Mouse (Mus musculus) CD4-positive, CD25-positive, alpha-beta regulatory T cell, adult 2 months (primary cell): ENCODE data around the gene Phc1.
"Not testable (repeated sequence)": the region's sequence is repeated elsewhere in the genome, so short reads cannot be mapped to it uniquely, and the experiment has no call there.

ENCODE experiments used
- DNase-seq: peaks from one replicate; pipeline ENCODE4 v3.0.0-alpha.2; 2012; ENCODE audit warnings: low read depth, low spot score

Phc1 gene

GRCm38 (mm10) chr6:122340349-122341000 lies at the start of gene Phc1:
TSS of gene Phc1 (minus strand) at chr6:122340561.
- peak; percentile 75 for DNase-seq

- DNase-seq, result not testable (repeated sequence)
Observed at GRCm38 (mm10) chr6:122389986-122390385, 49.6 kb upstream of the Phc1 start.

DNA sequence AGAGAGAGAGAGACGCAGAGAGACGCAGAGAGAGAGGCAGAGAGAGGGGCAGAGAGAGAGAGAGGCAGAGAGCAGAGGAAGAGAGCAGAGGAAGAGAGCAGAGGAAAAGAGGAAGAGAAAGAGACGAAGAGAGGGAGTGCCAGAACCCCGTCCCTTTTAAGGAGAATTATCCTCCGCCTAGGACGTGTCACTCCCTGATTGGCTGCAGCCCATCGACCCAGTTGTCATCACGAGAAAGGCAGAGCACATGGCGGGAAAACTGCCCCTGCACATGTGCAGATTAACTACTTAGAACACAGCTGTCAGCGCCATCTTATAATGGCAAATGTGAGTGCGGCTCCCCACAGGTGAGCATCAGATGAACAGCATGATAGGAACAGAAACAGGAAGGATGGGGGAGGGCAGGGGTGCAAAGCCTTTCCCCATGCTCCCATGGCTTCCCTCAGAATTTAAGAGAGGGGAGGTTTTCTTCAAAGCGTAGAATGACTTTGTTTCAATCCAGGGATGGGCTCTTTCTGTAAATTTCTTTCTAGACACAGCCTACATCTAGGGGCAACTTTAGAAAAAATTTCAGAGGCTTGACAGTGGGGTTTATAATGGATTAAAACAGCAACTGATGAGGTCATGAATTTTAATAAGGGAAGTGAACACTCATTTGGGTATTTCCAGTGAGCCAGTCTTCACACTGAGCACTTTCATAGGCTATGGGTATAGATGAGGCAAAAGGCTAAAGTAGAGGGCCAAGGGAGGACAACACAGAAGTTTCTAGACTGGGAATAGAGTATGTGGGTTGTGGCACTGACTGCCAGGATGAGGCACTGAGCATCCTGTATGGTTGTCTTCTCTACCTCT lies 47.0 kb upstream of the Phc1 start:
- DNase-seq, result peak; percentile 19

DNA sequence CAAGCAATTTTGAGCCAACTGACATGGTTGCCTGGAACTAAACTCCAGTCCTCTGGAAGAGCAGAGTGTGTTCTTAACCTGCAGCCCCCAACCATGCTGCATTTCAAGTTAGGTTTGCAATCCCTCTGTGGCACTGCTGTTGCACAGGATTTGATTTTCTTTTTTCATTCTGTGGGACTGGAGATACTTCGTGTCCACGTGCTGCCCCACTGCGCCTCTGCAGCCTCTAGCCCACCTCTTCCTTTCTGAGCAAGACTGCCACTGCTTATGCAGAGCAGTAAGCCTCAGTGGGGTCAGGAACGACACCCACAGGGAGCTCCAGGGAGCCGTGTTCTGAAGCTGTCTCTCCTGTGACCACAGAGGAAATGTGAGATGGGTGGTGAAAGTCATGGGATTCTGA lies 45.4 kb upstream of the Phc1 start:
- DNase-seq, result no peak

DNA sequence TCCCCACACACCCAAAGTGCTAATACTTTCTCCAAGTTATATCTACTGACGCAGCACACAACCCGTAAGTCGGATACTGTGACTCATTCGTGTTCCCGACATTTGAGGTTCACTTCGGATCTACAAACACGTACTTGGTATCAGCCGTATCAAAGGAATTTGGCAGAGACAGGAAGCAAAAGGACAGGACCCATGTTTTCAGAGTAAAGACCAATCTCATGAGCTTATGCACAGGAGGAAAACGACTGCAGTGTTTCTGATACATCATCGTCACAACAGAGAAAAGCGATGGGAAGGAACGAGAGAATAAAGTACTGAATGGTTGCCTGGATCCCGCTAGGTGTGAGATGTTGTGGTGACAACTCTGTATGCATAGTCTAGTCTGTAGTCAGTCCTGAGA lies 44.5 kb upstream of the Phc1 start:
- no peak for DNase-seq

DNA sequence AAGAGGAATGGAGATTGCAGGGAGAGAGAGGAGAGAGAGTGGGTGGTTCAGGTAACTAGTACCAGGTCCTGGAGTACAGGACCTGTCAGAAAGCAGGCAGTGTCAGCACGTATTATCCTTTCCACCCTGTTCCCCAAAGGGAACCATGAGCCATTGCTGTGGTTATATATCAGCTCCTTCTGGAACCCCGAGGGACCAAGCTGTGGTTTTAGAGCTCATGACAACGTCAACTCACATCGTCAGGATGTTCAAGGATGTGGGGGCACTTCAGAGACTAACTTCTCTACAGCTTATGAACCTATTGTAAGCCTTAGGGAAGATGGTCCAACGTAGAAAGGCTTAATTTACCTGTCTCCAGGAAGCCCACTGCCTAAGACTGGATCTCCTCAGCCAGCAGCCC lies 42.9 kb upstream of the Phc1 start:
- DNase-seq, result no peak

DNA sequence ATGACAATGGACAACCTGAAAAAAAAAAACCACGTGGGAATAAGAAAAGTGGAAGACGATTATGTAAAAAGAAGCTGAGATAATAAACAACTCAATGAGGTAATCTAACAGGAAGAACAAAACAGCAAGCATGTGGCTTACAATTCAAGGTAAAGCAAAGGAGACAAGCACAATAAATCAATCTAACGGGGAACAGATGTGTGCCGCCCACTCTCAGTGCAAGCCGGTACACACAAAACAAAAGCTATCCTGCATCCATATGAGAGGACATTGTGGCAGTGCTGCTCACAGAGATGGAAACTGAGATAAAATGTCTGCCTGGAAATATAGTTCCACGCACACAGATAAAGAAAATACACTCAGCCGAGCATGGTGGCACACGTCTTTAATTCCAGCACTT lies 41.7 kb upstream of the Phc1 start:
- no peak for DNase-seq

DNA sequence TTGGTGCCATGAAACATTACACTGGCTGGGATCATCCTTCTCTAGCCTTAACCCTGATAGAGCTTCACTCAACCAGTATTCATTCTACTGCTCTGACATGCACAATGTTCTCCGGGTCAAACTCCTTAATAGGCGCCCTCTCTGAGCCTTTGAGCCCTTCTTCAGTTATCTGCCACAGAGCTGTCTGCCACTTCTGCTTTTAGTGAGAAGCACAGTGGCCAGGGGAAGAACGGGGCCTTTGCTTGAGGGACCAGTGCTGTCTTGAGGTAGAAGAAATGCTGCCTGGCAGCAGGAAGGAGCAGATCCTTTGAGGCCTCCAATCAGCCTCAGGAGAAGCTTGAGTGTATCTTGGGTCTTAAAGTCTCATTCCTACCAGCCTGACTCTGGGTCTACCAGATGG lies 27.9 kb upstream of the Phc1 start:
- DNase-seq, result no peak

DNA sequence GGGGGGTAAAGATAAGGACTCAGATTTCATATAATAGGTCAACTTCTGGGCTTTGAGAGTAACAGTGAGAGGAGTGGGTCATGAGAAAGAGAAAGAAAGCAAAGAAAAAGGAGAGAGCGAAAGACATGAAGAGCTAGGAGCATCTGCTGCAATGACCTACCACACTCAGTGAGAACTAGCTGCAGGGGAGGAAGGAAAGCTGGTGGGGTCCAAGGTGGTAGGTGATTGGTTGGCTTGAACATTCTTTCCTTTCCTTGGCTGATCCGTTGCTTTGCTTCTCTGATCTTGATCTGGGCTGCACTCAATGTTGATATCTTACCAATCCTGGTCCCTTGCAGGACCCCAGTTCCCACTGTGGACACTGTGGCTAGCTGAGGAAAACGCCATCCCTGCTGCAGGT lies 26.6 kb upstream of the Phc1 start:
- no peak for DNase-seq

GRCm38 (mm10) chr6:122366287-122366686 lies 25.9 kb upstream of the Phc1 start:
- no peak for DNase-seq

- DNase-seq, result no peak
Observed at GRCm38 (mm10) chr6:122365706-122366105, 25.3 kb upstream of the Phc1 start.

GRCm38 (mm10) chr6:122357089-122357488 lies 16.7 kb upstream of the Phc1 start:
- DNase-seq, result no peak

- no peak for DNase-seq
Observed at GRCm38 (mm10) chr6:122355909-122356308, 15.5 kb upstream of the Phc1 start.

DNA sequence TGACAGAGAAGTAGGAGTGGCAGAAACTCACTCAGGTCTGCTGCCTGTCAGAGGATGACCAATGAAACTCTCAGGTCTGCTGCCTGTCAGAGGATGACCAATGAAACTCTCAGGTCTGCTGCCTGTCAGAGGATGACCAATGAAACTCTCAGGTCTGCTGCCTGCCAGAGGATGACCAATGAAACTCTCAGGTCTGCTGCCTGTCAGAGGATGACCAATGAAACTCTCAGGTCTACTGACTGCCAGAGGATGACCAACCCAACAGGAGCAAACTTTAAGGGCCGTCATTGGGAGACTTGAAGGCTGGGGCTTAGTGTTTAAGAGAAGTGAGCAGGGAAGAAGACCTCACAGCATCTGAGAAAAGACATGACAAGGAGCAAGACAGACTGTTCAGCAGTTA lies 7.0 kb upstream of the Phc1 start:
- not testable (repeated sequence) for DNase-seq

DNA sequence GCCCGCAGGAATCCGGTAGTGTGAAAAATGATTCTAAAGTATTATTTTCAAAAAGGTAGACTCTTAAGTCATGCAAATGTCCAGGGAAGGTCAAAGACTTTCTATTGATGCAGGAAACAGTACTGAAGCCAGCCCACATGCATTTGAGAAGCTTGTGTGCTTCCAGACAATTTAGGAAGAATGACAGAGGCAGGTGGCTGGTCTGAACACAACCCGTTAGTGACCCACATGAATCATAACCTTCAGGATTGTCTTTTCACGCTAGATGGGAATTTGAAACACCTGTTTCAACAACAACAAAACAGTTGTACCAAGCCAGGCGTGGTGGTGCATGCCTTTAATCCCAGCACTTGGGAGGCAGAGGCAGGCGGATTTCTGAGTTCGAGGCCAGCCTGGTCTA lies 6.0 kb upstream of the Phc1 start:
- no peak for DNase-seq

GRCm38 (mm10) chr6:122345731-122346130 lies 5.4 kb upstream of the Phc1 start:
- no peak for DNase-seq

- no peak for DNase-seq
Observed at GRCm38 (mm10) chr6:122344386-122345116, 4.2 kb upstream of the Phc1 start.

DNA sequence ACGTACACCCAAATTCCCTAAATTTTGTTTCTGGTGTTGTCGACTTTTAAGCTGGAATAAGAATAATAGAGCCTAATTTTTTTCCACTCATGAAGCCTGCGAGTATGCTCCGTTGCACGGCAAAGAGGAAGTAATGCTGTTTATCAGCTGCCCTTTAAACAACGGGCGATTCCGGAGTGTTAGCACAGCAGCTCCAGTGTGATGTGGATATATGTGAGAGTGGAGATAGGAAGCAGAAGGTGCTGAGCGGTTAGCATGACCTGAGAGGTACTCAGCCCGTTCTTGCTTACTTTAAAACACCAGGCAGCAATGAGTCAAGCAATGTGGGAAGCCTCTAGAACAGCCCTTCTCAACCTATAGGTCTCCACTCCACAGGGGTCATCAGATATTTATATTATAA lies 3.4 kb upstream of the Phc1 start:
- no peak for DNase-seq

GRCm38 (mm10) chr6:122342125-122342524 lies 1.8 kb upstream of the Phc1 start:
- DNase-seq, result no peak

- no peak for DNase-seq
Observed at GRCm38 (mm10) chr6:122341038-122341810, 863 bp upstream of the Phc1 start.

- peak; percentile 96 for DNase-seq
Observed at GRCm38 (mm10) chr6:122339648-122340341, 566 bp downstream of the Phc1 start.
